Mouse (Mus musculus) embryonic facial prominence, embryonic 15.5 days (tissue): ENCODE measurements around the gene Rnd1. TPM values are rescaled to one million over a fixed set of nuclear protein-coding genes. Genes with fewer than 3 reads are reported as not detected.

Source experiments
- ATAC-seq: fragments of 200-750 bp; cut with Nextera tagmentation; 2 replicates; pipeline ENCODE4 v1.8.0; 2017; ENCODE audit warnings: low read depth, moderate TSS enrichment; ENCODE audit not compliant: insufficient number of reproducible peaks, low FRiP score, low TSS enrichment
- H3K27ac ChIP-seq: fragments of 300-500 bp; sonication (generic); replicated peaks from 2 replicates; pipeline ENCODE4 v1.5.1; 2015; ENCODE audit warnings: mild to moderate bottlenecking, inconsistent platforms
- H3K27me3 ChIP-seq: fragments of 300-500 bp; sonication (generic); 2 replicates; pipeline ENCODE4 v1.6.1; 2015; ENCODE audit warnings: inconsistent platforms
- H3K36me3 ChIP-seq: fragments of 300-500 bp; sonication (generic); 2 replicates; pipeline ENCODE4 v1.6.1; 2015; ENCODE audit warnings: mild to moderate bottlenecking, inconsistent platforms
- H3K4me1 ChIP-seq: fragments of 300-500 bp; sonication (generic); 2 replicates; pipeline ENCODE4 v1.6.1; 2015; ENCODE audit warnings: inconsistent platforms
- H3K4me2 ChIP-seq: fragments of 300-500 bp; sonication (generic); replicated peaks from 2 replicates; pipeline ENCODE4 v1.6.1; 2015; ENCODE audit warnings: mild to moderate bottlenecking, inconsistent platforms
- H3K4me3 ChIP-seq: fragments of 300-500 bp; sonication (generic); replicated peaks from 2 replicates; pipeline ENCODE4 v1.5.1; 2015; ENCODE audit warnings: mild to moderate bottlenecking, inconsistent platforms
- H3K9ac ChIP-seq: fragments of 300-500 bp; sonication (generic); 2 replicates; pipeline ENCODE4 v1.6.1; 2015; ENCODE audit warnings: inconsistent platforms
- H3K9me3 ChIP-seq: fragments of 300-500 bp; sonication (generic); replicated peaks from 2 replicates; pipeline ENCODE4 v1.6.1; 2016; ENCODE audit warnings: inconsistent platforms
- WGBS: fragments of 180-500 bp; shearing (Covaris S2); methylation state at CpG from one replicate; pipeline ENCODE4 v1.1.7; 2015; 5-methylcytosine and 5-hydroxymethylcytosine counted together
- polyA plus RNA-seq: library from polyadenylated mRNA; unstranded; fragments of >200 nt; fragmentation: Nextera tagmentation; extraction: Ambion mirVana; gene quantifications from 2 replicates; pipeline ENCODE4 v1.2.1, GENCODE M21; 2015

The Rnd1 gene
- polyA plus RNA-seq, 1 experiment from 2014 or later = 1.1 TPM

GRCm38 (mm10) chr15:98677977-98678376 is 716 bp upstream of the Rnd1 start:
- Histone ChIP-seq H3K4me3 (no peak overlapping the region), H3K4me2 (no peak overlapping the region), H3K9ac (no peak overlapping the region), H3K9me3 (no peaks in the 10 kb centered on the region), H3K27me3 (peaks cover 50% of the 10 kb centered on the region), H3K36me3 (no peaks in the 10 kb centered on the region), H3K27ac (no peak overlapping the region), H3K4me1 (peaks cover 27% of the 10 kb centered on the region)
- 65% methylated on average over 7 of the region's 7 CpGs for WGBS
- no peak for ATAC-seq

GRCm38 (mm10) chr15:98676471-98676870 is 790 bp downstream of the Rnd1 start:
- no peak overlapping the region for H3K27ac ChIP-seq
- no peak for ATAC-seq
- H3K27me3 ChIP-seq = peaks cover 50% of the 10 kb centered on the region
- H3K9ac ChIP-seq = no peak overlapping the region
- WGBS = 6% methylated on average over 9 of the region's 9 CpGs
- H3K4me2 ChIP-seq = peak overlapping the region; percentile 84
- no peaks in the 10 kb centered on the region for H3K9me3 ChIP-seq
- H3K4me3 ChIP-seq = peak overlapping the region; percentile 42
- H3K36me3 ChIP-seq = no peaks in the 10 kb centered on the region
- H3K4me1 ChIP-seq = peaks cover 27% of the 10 kb centered on the region

- no peak for ATAC-seq
- H3K27ac ChIP-seq = no peak overlapping the region
- no peaks in the 10 kb centered on the region for H3K9me3 ChIP-seq
- H3K9ac ChIP-seq = no peak overlapping the region
- H3K4me3 ChIP-seq = 0 out of 2 replicates have a peak overlapping the region, but pooled peaks have one; percentile 42
- peak overlapping the region; percentile 15; the same call in 1 of the 2 replicates for H3K4me2 ChIP-seq
- peaks cover 50% of the 10 kb centered on the region for H3K27me3 ChIP-seq
- no peaks in the 10 kb centered on the region for H3K36me3 ChIP-seq
- 6% methylated on average over 14 of the region's 14 CpGs for WGBS
- peaks cover 27% of the 10 kb centered on the region for H3K4me1 ChIP-seq
These were observed 1.5 kb downstream of the Rnd1 start for GRCm38 (mm10) chr15:98675634-98676250.

- no peaks in the 10 kb centered on the region for H3K36me3 ChIP-seq
- 25% methylated on average over 11 of the region's 11 CpGs for WGBS
- H3K27ac ChIP-seq = no peak overlapping the region
- H3K4me3 ChIP-seq = 0 out of 2 replicates have a peak overlapping the region, but pooled peaks have one; percentile 42
- H3K4me2 ChIP-seq = peak overlapping the region; percentile 15
- ATAC-seq = no peak
- no peak overlapping the region for H3K9ac ChIP-seq
- peaks cover 27% of the 10 kb centered on the region for H3K4me1 ChIP-seq
- H3K27me3 ChIP-seq = peaks cover 50% of the 10 kb centered on the region
- H3K9me3 ChIP-seq = no peaks in the 10 kb centered on the region
These were observed 2.2 kb downstream of the Rnd1 start for GRCm38 (mm10) chr15:98674994-98675545.

- Histone ChIP-seq H3K27me3 (peaks cover 50% of the 10 kb centered on the region), H3K4me2 (no peak overlapping the region), H3K4me1 (peaks cover 27% of the 10 kb centered on the region), H3K9ac (no peak overlapping the region), H3K4me3 (no peak overlapping the region), H3K36me3 (no peaks in the 10 kb centered on the region), H3K9me3 (no peaks in the 10 kb centered on the region), H3K27ac (no peak overlapping the region)
- no peak for ATAC-seq
- 41% methylated on average over 7 of the region's 7 CpGs for WGBS
These were observed 2.8 kb downstream of the Rnd1 start for GRCm38 (mm10) chr15:98674284-98674993.

- peaks cover 50% of the 10 kb centered on the region for H3K27me3 ChIP-seq
- 82% methylated on average over 7 of the region's 7 CpGs for WGBS
- no peak for ATAC-seq
- H3K9me3 ChIP-seq = no peaks in the 10 kb centered on the region
- no peaks in the 10 kb centered on the region for H3K36me3 ChIP-seq
- H3K4me2 ChIP-seq = no peak overlapping the region
- H3K4me1 ChIP-seq = peaks cover 27% of the 10 kb centered on the region
- no peak overlapping the region for H3K27ac ChIP-seq
- H3K9ac ChIP-seq = no peak overlapping the region
- H3K4me3 ChIP-seq = no peak overlapping the region
These were observed 3.5 kb downstream of the Rnd1 start for GRCm38 (mm10) chr15:98673732-98674131.

GRCm38 (mm10) chr15:98672592-98672991 is 4.7 kb downstream of the Rnd1 start:
- Histone ChIP-seq H3K9ac (no peak overlapping the region), H3K27me3 (peaks cover 39% of the 10 kb centered on the region), H3K4me3 (no peak overlapping the region), H3K27ac (no peak overlapping the region), H3K36me3 (no peaks in the 10 kb centered on the region), H3K4me1 (peaks cover 27% of the 10 kb centered on the region), H3K9me3 (no peaks in the 10 kb centered on the region), H3K4me2 (no peak overlapping the region)
- WGBS = 69% methylated on average over 4 of the region's 4 CpGs
- no peak for ATAC-seq

GRCm38 (mm10) chr15:98664042-98664907 is 13.0 kb downstream of the Rnd1 start:
- Histone ChIP-seq H3K36me3 (0 out of 2 replicates have a peak, but pooled peaks cover 3% of the 10 kb centered on the region), H3K27me3 (no peaks in the 10 kb centered on the region), H3K27ac (no peak overlapping the region), H3K4me2 (no peak overlapping the region), H3K4me3 (no peak overlapping the region), H3K9me3 (no peaks in the 10 kb centered on the region), H3K9ac (no peak overlapping the region), H3K4me1 (peaks cover 4% of the 10 kb centered on the region; the same call in 1 of the 2 replicates)
- WGBS = 72% methylated on average over 11 of the region's 11 CpGs
- ATAC-seq = no peak

- WGBS = 4% methylated on average over 48 of the region's 48 CpGs
- Histone ChIP-seq H3K9ac (peak within 1 kb of the TSS; percentile 85), H3K4me2 (peak within 1 kb of the TSS; percentile 64), H3K9me3 (no peaks in the 10 kb centered on the region), H3K27ac (peak within 1 kb of the TSS; percentile 89), H3K27me3 (no peaks in the 10 kb centered on the region), H3K36me3 (peaks cover 17% of the 10 kb centered on the region), H3K4me1 (peaks cover 4% of the 10 kb centered on the region; the same call in 1 of the 2 replicates), H3K4me3 (peak within 1 kb of the TSS; percentile 80)
- ATAC-seq = peak; percentile 95
These were observed 14.4 kb downstream of the Rnd1 start, which contains the start of gene Ddx23 for GRCm38 (mm10) chr15:98662567-98663545. Ddx23 (minus strand) TSS chr15:98662894.

- Histone ChIP-seq H3K36me3 (peaks cover 24% of the 10 kb centered on the region), H3K27me3 (no peaks in the 10 kb centered on the region), H3K9me3 (no peaks in the 10 kb centered on the region), H3K4me1 (peaks cover 4% of the 10 kb centered on the region; the same call in 1 of the 2 replicates), H3K4me3 (peak overlapping the region; percentile 80), H3K27ac (peak overlapping the region; percentile 89), H3K4me2 (peak overlapping the region; percentile 64), H3K9ac (peak overlapping the region; percentile 85)
- WGBS = under 1% methylated on average over 14 of the region's 14 CpGs
- no peak; the same call in 1 of the 2 replicates for ATAC-seq
These were observed 15.1 kb downstream of the Rnd1 start for GRCm38 (mm10) chr15:98662198-98662566.
